Mouse (Mus musculus) ovary, postnatal 10 days (tissue): Measurements from ENCODE around the gene Kazn.

Experiments
- DNase-seq: peaks from one replicate; pipeline ENCODE4 v3.0.0; 2022; ENCODE audit warnings: low spot score

The Kazn gene

GRCm38 (mm10) chr4:142163862-142164261 is 75.3 kb downstream of the Kazn start:
- no peak for DNase-seq

- no peak for DNase-seq
Measured at GRCm38 (mm10) chr4:142162729-142163128, 76.5 kb downstream of the Kazn start.

DNA sequence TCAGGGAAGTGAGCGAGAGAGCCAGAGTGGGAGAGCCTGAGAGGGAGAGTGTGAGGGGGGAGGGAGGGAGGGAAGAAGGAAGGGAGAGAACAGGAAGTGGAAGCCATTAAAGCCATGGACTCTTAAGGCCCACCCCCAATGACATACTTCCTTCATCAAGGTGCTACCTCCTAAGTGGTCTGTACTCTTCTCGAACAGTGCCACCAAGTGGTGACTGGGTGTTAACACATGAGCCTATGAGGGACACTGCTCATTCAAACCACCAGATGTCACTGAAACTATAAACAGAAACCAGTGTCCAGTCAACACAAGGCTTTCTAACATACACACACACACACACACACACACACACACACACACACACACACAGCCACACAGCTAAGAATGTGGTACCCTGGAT is 77.1 kb downstream of the Kazn start:
- DNase-seq: no peak

DNA sequence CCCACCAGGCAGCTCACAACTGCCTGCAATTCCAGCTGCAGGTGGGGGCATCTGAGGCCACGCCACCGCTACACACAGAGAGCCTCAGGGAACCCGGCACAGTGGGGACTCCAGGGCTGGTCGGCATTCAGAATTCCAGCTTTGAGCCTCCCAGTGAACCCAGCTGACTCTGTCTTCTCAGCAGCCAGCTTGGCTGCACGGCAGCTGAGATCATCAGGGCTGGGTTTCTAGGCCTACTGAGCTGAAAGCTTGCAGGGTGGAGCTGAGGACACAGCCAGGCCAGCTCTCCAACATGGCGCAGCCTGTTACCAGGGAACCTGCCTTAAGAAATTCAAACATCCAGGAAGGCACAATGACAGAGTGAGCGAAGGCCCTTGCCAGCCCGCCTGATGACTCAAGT is 79.2 kb downstream of the Kazn start:
- no peak for DNase-seq

- no peak for DNase-seq
Measured at GRCm38 (mm10) chr4:142156506-142156905, 82.7 kb downstream of the Kazn start.

DNA sequence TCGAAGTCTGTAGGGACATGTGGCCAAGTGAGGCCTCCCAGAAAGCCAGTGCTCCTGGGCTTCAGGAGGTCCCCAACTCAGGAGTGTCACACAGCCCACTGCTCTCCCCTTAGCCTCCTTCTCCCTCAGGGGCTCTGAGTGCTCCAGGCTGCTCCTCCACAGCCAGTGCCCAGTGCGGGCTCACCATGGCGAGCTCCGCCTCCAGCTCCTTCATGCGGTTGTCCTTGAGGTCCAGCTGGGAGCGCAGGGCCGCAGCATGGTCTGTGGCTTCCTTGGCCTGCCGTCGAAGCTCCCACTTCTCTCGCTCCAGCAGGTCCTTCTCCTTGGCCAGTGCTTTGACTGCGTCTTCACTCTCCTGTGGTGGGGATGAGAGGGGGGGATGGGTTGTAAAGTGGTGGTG is 85.0 kb downstream of the Kazn start:
- no peak for DNase-seq

GRCm38 (mm10) chr4:142153526-142153925 is 85.7 kb downstream of the Kazn start:
- DNase-seq: peak; percentile 88

GRCm38 (mm10) chr4:142152733-142153422 is 86.3 kb downstream of the Kazn start:
- DNase-seq: no peak

DNA sequence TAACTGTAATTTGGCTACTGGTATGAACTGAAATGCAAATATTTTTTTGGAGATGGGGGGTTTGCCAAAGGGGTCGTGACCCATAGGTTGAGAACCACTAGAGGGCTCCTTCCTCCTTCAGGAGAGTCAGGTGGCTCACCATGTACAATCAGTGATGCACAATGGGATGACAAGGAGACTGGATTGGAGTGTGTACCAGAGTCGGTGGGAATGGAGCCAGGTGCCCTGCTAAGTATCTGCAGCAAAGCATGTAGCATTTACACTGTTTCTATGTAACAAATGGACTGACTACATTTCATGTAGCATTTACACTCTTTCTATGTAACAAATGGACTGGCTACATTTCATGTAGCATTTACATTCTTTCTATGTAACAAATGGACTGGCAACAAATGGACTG is 89.1 kb downstream of the Kazn start:
- DNase-seq: no peak

- no peak for DNase-seq
Measured at GRCm38 (mm10) chr4:142149202-142149601, 90.0 kb downstream of the Kazn start.

- no peak for DNase-seq
Measured at GRCm38 (mm10) chr4:142147671-142148070, 91.5 kb downstream of the Kazn start.

DNA sequence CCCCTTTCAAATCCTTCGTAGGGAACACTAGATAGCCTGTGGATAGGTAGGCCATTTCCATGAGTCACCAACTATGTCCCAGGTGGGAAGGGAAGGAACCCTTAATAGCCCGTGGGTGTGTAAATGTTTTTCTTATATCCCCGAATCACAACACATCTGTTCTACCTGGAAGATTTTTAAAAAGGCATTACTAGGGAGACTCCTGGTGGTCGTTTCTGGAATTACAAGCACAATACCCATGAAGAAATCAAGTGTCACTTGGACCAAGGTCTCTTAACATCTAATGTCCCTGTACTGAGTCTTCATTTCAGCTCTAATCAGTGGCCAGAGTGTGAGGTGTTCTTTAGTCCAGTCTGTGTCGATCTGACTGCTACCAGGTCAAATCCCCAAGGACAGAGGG is 95.1 kb downstream of the Kazn start:
- DNase-seq: no peak

DNA sequence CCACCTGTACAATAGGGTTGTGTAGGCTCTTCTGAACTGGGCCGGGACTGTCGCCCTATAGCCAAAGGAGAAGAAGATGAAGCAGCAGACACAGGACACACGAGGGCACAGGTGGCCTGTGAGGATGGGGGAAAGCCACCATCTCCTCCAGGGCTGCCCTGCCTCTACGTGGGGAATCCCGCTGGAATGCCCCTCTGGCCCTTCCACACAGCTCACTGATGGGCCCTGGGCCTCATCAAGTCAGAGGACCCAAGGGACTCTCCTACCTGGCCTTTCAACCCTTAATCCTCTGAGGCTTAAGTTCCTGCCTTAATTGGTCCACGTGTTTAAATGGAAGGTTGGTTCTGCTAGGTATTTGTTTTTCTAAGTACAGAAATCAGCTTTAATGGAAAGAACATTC is 95.9 kb downstream of the Kazn start:
- no peak for DNase-seq

GRCm38 (mm10) chr4:142139729-142140128 is 99.5 kb downstream of the Kazn start:
- no peak for DNase-seq

GRCm38 (mm10) chr4:142138356-142139099 is 100.7 kb downstream of the Kazn start:
- no peak for DNase-seq

DNA sequence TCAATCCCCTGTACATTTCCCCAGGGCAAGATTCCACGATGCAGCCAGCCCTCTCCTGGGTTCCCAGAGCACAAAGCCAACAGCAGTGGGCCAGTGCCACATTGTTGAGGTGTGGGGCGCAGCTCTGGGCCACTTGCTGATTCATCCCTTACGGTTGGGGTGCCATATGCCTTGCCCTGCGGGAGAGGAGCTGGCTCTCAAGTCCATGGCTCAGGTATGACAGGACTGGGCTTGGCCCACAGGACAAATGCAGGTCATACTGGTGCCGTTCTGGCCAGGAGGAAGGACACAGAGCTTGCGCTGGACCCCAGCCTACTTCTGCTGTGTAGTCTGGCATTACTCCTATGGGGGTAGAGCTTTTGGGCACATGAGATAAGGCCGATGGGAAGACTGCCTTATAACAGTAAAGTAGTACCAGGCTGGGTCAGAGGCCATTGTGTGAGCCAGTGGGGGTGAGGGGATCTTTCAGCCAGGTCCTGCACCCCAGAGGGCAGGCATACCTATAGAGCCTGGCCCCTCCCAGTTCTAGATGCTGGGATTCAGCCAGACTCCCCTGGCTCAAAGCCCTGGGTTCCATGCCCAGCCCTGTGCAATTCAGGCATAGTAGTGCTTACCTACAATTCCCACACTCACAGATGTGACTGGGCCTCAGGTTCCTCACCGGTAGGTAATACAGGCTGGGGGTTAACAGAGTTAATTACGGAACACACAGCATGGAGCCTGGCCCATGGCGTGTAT is 102.3 kb downstream of the Kazn start:
- DNase-seq: no peak

DNA sequence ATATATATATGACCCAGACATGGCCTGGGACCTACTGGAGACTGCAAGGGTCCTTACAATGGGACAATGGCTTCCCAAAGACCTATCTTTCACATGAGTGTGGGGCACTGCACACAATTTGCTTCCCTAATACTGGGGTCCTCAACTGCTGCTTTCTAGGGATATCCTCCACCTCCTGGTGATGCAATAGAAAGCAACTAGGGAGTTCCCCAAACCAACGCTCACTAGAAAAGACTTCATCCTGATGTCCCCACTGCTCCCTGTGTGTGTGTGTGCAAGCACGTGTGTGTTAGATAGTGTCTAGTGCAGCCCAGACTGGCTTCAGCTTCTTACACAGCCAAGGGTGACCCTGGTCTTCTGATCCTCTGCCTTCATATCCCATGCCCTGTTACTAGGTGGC is 103.7 kb downstream of the Kazn start:
- no peak for DNase-seq

DNA sequence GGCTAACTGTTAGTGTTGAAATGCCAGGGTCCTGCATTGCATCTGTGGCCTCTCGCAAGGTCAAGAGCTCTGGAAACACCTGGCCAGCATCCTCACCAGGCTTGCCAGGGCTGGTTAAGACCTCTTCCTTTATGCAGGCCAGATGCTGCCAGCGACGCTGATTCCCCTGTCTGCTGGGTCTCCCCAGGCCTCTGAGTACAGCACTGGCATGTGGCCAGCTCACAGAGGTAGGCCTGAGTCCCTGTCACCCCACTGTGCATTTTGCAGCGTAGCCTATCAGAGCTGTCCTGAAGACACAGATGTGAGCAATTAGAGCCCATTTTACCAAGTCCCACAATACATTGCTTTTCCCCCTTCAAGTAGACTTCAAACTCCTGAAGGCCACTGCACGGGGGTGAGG is 109.0 kb downstream of the Kazn start:
- no peak for DNase-seq

DNA sequence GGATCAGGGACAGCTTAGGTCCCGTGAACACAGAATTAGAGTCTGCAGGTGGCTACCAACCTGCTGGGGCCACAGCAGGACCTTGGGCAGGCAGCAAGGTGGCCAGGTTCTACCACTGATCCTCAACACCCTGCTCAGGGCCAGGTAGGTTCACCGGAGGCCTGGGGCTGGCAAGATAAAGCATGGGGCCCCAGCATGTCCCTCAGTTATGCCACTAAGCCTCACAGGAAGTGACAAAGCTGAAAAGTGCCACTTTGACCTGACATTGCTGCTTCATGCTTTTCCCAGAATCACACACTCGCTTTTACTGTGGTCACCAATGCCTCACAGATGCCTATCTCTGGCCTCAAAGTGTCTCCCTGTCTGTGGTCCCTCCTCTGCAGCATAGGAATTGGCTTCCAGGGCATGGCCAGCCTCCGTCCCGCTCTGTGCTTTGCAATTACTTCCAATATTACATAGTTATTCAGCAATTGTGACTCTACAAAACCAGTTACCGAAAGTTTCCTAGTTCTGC is 111.9 kb downstream of the Kazn start:
- DNase-seq: no peak

DNA sequence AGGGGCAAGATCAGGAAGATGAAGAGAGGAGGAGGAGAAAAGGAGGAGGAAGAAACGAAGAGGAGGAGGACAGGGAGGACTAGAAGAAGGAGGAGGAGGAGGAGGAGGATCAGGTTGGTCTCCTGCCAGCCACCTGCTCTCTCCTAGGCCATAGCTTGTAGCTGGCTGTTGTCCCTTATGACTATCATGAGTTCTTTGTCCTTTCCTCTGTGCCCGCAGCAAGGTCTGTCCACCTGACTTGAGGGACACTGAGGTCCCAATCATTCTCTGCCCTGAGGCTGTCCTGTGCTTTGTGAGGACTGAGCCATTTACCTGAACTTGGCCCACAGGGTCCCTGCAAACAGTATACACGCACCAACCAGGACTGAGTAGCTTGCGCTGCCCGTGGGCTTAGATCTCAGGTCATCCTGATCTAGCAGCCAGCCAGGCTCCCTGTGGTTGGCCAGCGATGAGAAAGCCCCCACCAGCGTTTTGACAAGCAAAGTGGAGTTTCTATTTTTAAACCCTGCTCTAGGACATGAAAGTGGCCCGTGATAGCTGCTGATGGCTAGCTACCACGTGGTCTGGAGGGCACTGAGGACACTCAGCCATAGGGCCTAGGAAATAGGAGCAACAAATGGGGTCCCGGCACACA is 112.4 kb downstream of the Kazn start:
- DNase-seq: no peak

DNA sequence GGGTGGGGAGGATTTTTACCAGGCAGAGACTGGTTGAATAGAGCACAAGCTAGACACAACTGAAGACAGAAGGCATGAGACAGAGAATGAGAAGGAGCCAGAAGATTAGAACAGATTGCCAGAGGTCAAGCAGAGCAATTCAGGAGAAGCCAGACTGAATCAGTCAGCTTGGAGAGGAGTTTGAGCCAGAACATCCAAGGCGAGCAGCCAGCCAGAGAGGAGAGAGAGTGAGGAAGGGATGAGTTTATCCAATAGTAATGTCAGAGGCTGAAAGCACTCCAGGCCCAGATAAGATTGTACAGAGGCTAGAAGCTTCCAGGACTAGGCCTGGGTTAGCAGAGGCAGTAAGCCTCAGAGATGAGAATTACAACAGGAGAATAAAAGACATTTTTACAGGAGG is 118.0 kb downstream of the Kazn start:
- no peak for DNase-seq

DNA sequence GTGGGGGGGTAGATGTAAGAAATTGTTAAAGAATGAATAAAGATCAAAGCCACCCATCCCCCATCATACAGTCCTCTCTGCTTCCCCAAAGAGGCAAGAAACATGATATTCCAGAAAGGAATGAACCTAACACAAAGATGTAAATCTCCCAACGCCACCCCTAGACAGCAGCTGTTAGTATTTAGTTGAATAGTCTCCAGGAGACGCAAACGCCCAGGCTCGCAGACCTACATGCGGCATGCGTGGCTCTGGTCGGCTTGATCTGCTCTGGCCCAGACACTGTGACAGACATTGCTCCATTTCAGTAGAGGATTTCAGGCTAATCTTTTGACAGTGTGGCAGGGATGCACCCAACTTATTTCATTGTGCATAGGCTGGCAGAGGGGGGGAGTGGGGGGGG is 120.7 kb downstream of the Kazn start:
- DNase-seq: no peak
